Mouse (Mus musculus) myocyte (in vitro differentiated cells): Measurements from ENCODE around the gene St3gal4.

ENCODE experiments used
- CEBPB ChIP-seq: IDR thresholded peaks from 2 replicates; pipeline ENCODE4 v1.6.1; 2011; ENCODE audit warnings: mild to moderate bottlenecking, moderate library complexity; ENCODE audit not compliant: poor library complexity, insufficient read depth, severe bottlenecking
- E2F4 ChIP-seq: IDR thresholded peaks from one replicate; pipeline ENCODE4 v1.6.1; 2011; ENCODE audit warnings: mild to moderate bottlenecking, control low read depth, moderate library complexity; ENCODE audit not compliant: insufficient read depth
- MAX ChIP-seq: IDR thresholded peaks from one replicate; pipeline ENCODE4 v1.6.1; 2011; ENCODE audit warnings: low read depth, mild to moderate bottlenecking, control low read depth
- MYOD1 ChIP-seq, 3 experiments: IDR thresholded peaks; one replicate each; pipeline ENCODE4 v1.6.1; 2011; ENCODE audit warnings: control low read depth in 2 of 3, low read depth in 2 of 3, mild to moderate bottlenecking in 2 of 3, moderate library complexity in 1 of 3; ENCODE audit not compliant: insufficient read length in 2 of 3, control insufficient read depth in 1 of 3
- MYOG ChIP-seq, 3 experiments: IDR thresholded peaks; one replicate each; pipeline ENCODE4 v1.6.1; 2011; ENCODE audit warnings: control low read depth in 2 of 3, low read depth in 2 of 3, mild to moderate bottlenecking in 2 of 3; ENCODE audit not compliant: insufficient read length in 2 of 3, control insufficient read depth in 1 of 3, insufficient read depth in 1 of 3
- POLR2A ChIP-seq: IDR thresholded peaks from one replicate; pipeline ENCODE4 v1.6.1; 2011; ENCODE audit warnings: low read depth, mild to moderate bottlenecking, control low read depth, moderate library complexity; ENCODE audit not compliant: insufficient read length
- POLR2AphosphoS2 ChIP-seq: IDR thresholded peaks from one replicate; pipeline ENCODE4 v1.6.1; 2011; ENCODE audit warnings: low read depth, control low read depth; ENCODE audit not compliant: insufficient read length
- REST ChIP-seq: IDR thresholded peaks from one replicate; pipeline ENCODE4 v1.6.1; 2011; ENCODE audit warnings: mild to moderate bottlenecking, control low read depth, moderate library complexity; ENCODE audit not compliant: insufficient read depth, insufficient read length
- USF1 ChIP-seq: IDR thresholded peaks from one replicate; pipeline ENCODE4 v1.6.1; 2011; ENCODE audit warnings: low read depth, mild to moderate bottlenecking, control low read depth, moderate library complexity

DNA sequence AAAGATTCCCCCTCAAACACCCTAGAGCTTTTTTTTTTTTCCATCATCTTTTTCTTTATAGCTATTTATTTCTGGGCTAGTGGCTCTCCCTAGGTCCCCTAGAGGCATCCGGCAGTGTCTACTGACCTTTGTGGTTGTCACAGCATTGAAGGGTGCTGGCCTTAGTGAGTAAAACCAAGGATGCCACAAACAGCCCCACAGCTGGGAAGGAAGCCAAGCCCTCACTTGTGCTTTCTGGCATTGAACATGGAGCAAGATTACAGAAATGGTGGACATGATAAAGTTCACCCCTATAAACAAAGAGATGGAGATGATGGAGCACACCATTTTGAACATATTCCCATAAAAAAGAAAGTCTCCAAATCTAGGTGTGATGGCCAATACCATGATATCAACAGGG is 97.3 kb downstream of the St3gal4 start:
- no peak for TF ChIP-seq POLR2A
- TF ChIP-seq MAX: no peak
- no peak for TF ChIP-seq POLR2AphosphoS2
- no peak for TF ChIP-seq USF1
- no peak for TF ChIP-seq MYOD1 (IDR thresholded peaks at IDR 0.05; ENCODE audit: control insufficient read depth in 1 of 3, insufficient read length in 2 of 3, low read depth in 2 of 3)
- TF ChIP-seq CEBPB: no peak
- no peak for TF ChIP-seq MYOG (IDR thresholded peaks at IDR 0.05; ENCODE audit: control insufficient read depth in 1 of 3, insufficient read depth in 1 of 3, insufficient read length in 2 of 3, low read depth in 2 of 3)
- TF ChIP-seq REST: no peak
- TF ChIP-seq E2F4: no peak
